Mouse (Mus musculus) B cell, adult 67 days (primary cell): ENCODE results near the gene Gm21876. TPM values are rescaled to one million over a fixed set of nuclear protein-coding genes. Genes with fewer than 3 reads are reported as not detected.

ENCODE experiments used
- total RNA-seq, 2 experiments: library from RNA; stranded (reverse); gene quantifications; 4 replicates each; pipeline ENCODE4 v1.2.4; 2023

The Gm21876 gene
- not detected for total RNA-seq

DNA sequence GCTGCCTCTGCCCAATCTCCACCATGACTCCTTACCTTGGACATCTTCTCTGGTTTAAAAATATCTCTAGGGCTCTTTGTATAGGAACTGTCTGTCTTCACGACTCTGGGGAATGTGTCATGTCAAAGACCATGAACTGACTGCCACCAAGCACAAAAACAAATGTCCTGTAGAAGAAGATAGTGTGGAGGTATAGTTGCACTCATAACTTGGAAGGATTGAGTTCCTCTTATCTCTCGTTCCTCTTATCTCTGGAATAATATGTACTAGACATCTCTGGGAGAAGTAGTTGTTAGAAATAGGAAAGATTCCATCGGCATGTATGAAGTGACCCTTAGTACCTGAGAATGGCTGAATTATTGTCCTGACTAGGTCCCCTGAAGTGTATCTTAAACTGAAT, at the start of gene Gm21876:
Gm21876 (minus strand) TSS at position 101 of the 400 bp plus-strand sequence.

Other genes with a start within 250 kb of the Gm21876 start
- gene Cfp, start 244.1 kb downstream of the Gm21876 start, total RNA-seq = 10 to 100 TPM; 28.6 to 45.4 TPM
- 10 to 100 TPM; 17.0 to 24.4 TPM for gene Elk1, start 225.0 kb downstream of the Gm21876 start, total RNA-seq
- 10 to 100 TPM; 41.4 to 42.0 TPM for gene Uxt, start 213.6 kb downstream of the Gm21876 start, total RNA-seq
- gene Zfp182, start 113.3 kb downstream of the Gm21876 start, total RNA-seq = 10 to 100 TPM; 19.1 to 29.7 TPM
- gene Spaca5, start 107.2 kb downstream of the Gm21876 start, total RNA-seq = not detected
- gene Zfp300, start 86.1 kb downstream of the Gm21876 start, total RNA-seq = 1 to 10 TPM in 1 of 2 experiments, under 1 TPM in 1; 0.78 to 1.1 TPM
- not detected for gene Ssxa1, start 59.8 kb downstream of the Gm21876 start, total RNA-seq